Mouse (Mus musculus) adrenal gland, postnatal 14 days (tissue): ENCODE data around the gene Plin2. TPM values are rescaled to one million over a fixed set of nuclear protein-coding genes. Genes with fewer than 3 reads are reported as not detected.

Experiments used
- DNase-seq: peaks from one replicate; pipeline ENCODE4 v3.0.0; 2021; ENCODE audit warnings: mixed read lengths
- long read RNA-seq, 2 experiments: library from polyadenylated mRNA; stranded (forward); transcript quantifications; one replicate each; pipeline ENCODE4 v2.0.0; 2021
- total RNA-seq: library from RNA; stranded (reverse); gene quantifications from 2 replicates; pipeline ENCODE4 v1.2.3, GENCODE M21; 2021

Gene Plin2
- 257 and 311 TPM in 2 replicates for total RNA-seq
- long read RNA-seq, experiment 1, transcript Plin2-201 (8 exons, 1,888 nt): major isoform, 404 of 459 reads
- long read RNA-seq, experiment 1, partial matches to known transcripts: 19 of 459 reads
- long read RNA-seq, experiment 1, other reads (novel, unspliced or antisense): 34 of 459 reads
- long read RNA-seq, experiment 2, transcript Plin2-201 (8 exons, 1,888 nt): major isoform, 319 of 376 reads
- long read RNA-seq, experiment 2, partial matches to known transcripts: 28 of 376 reads
- long read RNA-seq, experiment 2, other reads (novel, unspliced or antisense): 25 of 376 reads

DNA sequence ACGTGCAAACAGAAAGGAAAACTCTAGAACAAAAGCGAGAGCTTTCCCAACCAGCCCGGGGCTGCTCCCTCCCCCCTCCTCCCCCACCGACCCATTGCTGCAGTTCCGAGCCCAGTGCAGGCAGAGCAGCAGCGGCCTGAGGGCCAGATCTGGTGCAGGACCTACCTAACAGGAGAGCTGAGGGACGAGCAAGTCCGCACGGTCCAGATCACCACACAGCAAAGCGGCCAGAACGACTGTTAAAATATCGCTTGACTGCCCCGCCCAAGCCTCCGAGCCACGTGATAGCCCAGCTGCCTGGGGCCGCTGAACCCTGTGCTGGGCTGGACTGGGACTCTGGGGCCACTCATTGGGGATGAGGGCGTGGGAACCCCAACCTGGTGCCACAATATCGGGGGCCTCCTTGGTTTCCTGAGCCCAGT lies at the start of gene Plin2:
Plin2 (minus strand) TSS at position 281 of the 422 bp plus-strand sequence.
- peak; percentile 86 for DNase-seq

DNA sequence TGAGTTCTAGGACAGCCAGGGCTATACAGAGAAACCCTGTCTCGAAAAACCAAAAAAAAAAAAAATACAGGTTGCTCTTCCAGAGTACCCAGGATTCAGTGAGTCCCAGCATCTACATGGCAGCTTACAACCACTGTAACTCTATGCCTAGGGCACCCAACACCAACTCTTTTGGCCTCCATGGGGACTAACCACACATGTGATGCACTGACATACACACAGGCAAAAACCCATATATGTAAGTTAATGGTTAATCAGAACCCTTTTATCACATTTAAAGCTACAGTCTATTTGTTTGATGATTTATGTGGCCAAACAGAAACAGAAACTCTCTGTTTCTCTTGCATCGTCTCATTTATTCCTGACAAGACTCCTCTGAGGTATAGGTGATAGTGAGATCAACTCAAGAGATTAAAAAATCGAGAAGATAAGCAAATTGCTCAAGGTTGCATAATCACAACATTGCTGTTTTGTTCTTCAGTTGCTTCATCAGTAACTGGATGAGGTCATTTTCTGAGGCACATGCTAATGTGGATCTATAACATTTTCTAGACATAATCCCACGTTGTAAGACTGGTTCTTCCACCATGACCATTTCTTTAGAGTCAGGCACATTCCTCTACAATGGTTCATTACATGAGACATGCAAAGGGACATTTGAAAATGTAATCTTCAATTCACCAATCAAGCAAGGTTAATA lies 49.2 kb upstream of the Plin2 start:
- DNase-seq: no peak

- DNase-seq: peak; percentile 61
Observed at GRCm38 (mm10) chr4:86717176-86717575, 47.3 kb upstream of the Plin2 start.

- DNase-seq: peak; percentile 66
Observed at GRCm38 (mm10) chr4:86715341-86715740, 45.5 kb upstream of the Plin2 start.

DNA sequence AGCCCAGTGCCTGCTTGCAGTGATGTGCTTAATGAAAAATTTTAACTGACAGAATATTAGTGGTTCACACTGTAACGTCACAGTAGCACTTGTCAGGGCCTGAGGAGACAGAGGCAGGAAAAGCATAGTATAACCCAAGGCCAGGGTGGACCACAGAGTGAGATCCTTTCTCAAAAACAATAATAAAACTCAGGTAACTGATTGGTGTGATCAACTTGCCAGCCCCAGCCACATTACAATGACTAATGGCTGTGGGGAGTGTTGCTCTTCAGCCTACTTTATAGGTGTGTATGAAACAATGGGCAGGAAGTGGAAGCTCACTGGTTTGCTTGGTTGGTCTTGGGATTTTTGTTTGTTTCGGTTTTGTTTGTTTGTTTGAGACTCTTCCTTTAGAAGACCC lies 43.7 kb upstream of the Plin2 start:
- DNase-seq: no peak

- DNase-seq: peak; percentile 67
Observed at GRCm38 (mm10) chr4:86712751-86713195, 42.9 kb upstream of the Plin2 start.

DNA sequence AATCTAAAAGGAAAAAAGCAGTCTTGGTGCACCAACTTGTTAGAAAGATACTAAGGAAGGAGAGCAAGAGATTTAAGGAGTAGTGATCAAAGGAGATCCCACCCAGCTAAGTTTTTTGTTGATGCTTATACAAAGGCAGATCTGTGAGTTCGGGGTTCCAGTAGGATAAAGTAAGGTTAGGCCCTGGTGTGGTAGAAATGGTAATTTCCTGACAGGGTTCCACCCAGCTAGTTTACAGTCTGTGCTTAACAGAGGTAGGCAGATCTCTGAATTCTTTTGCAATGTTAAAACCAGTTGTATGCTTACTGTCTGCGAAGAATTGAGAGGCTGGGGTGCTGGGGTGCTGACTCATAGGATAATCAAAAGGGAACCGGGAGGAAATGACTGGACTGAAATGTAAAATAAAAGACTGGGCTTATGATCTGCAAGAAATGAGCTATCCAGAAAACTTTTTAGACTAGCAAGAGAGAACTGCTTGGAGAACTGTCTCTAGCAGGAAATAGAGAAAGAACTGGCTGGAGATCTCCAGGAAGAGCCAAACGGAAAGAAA lies 40.9 kb upstream of the Plin2 start:
- no peak for DNase-seq

DNA sequence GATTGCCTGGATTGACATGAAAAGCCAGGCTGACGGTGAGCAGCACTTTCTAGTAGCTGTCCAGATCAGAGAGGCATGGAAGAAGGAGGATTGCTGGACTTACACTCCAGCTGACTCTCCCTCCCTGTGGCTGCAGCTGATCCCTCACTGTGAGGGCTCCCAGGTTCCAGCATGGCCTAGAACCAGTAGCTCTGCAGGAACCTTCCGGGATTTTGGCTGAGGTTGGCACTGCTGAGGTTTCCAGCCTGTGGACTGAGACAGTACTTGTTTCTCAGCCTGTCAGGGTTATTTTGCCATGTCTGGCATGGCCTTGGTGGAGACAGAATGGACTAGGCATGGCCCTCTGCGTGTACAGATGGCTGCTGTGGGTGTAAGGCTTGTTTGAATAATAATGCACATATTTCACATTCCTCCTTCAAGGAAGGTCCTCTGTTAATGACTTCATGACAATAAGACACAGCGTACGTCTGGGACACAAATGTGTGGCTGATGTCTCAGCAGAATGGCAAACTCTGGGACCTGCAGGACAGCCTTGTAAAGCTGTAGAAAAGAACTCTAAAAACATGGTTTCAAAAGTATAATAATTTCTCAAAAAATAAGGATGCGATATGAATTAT lies 40.3 kb upstream of the Plin2 start:
- DNase-seq: peak; percentile 13

DNA sequence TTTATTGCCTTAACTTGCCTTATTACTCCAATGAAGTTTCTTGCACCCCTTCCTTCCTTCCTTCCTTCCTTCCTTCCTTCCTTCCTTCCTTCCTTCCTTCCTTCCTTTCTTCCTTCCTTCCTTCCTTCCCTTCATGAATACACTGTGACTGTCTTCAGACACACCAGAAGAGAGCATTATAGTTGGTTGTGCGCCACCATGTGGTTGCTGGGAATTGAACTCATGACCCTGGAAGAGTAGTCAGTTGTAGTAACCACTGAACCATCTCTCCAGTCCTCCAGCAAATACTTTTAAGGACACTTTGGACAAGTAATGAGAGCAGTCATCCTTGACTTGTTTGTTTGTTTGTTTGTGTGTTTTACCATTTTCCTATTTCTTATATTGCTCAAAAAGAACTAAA lies 38.9 kb upstream of the Plin2 start:
- DNase-seq: no peak

- DNase-seq: no peak
Observed at GRCm38 (mm10) chr4:86699161-86699865, 29.5 kb upstream of the Plin2 start.

DNA sequence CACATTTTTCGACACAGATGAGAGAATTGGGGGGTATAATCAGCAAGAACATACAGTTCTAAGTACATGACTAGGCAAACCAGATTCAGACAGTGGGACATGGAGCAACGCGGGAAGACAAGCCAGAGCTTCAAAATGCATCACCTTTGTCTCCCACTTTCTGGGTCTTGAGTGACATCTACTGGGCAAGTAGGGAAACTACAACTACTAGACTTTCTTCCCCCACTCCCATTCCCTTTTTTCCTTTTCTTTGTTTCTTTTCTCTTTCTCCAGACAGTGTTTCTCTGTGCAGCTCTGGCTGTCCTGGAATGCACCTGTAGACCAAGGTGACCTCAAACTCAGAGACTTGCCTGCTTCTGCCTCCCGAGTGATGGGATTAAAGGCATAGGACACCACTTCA lies 27.0 kb upstream of the Plin2 start:
- DNase-seq: peak; percentile 50

- DNase-seq: peak; percentile 86
Observed at GRCm38 (mm10) chr4:86695081-86695480, 25.2 kb upstream of the Plin2 start.

GRCm38 (mm10) chr4:86692931-86693330 lies 23.1 kb upstream of the Plin2 start:
- DNase-seq: no peak

GRCm38 (mm10) chr4:86691290-86691689 lies 21.4 kb upstream of the Plin2 start:
- DNase-seq: no peak

DNA sequence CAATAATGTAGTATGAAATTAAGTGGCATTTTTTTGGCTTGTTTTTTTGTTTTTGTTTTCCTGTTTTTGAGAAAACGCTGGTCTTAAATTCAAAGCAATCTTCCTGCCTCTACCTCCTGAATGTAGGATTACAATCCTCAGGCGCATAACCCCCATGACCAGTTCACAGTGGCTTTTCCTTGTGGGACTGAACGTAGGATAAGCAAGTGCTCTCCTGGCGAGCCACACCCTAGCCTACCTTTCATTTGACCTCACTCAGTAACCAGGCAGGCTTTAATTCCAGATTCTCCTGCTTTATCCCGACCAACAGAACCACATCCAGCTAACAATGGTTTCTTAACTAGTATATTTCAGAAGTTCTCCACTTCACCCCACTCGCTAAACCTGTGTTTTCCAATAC lies 20.9 kb upstream of the Plin2 start:
- no peak for DNase-seq

GRCm38 (mm10) chr4:86690194-86690593 lies 20.3 kb upstream of the Plin2 start:
- DNase-seq: peak; percentile 68

- DNase-seq: no peak
Observed at GRCm38 (mm10) chr4:86689056-86689735, 19.3 kb upstream of the Plin2 start.

DNA sequence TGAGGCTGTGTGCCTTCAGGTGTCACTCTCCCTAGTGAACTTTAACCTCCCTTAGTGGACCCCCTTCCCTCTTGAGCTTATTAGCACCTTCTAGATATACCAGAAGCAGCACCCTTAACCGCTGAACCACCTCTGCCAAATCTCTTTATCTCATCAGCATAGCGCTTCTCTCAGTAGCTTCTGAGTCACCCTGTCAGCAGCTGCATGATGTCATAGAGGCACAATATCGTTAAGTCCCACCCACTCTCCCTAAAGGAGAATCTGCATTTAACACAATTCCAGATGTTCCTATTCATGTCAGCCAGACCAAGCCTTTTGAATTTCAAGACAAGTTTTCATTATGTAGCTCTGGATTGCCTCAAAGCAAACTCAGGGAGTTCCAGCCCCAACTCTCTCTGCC lies 16.7 kb upstream of the Plin2 start:
- DNase-seq: peak; percentile 32

DNA sequence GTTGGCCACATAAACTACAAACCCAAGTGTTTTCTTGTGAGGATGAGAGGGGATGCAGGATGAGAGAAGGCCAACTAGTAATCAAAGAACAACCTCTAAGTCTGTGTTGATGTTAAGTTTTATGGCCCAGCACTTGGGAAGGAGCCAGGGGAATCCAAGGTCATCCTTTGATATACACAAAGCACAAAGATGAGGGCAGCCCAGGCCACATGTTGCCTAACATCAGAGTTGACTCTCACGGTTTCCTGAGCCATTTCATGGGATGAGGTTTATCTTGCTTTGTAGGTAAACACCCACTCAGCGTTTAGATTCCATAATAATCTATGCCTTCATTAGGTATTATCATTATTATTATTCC lies 16.1 kb upstream of the Plin2 start:
- peak; percentile 84 for DNase-seq

- peak; percentile 70 for DNase-seq
Observed at GRCm38 (mm10) chr4:86685231-86686008, 15.6 kb upstream of the Plin2 start.

DNA sequence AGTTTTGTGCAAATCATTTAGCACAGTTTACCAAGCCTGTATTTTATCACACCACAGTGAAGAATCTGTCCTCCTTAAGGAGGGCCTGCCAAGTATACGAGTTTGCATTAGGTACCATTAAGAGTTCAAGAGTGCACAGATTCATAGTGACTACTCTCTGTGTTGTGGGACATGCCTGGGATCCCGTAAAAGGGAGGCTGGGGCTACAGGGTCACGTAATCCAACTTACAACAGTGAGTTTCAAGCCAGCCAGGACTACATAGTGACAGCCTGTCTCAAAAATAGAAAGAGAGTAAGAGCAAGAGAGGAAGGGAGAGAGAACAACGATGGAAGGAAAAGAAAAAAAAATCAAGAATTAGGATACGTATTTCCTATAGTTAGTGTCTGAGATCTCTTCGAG lies 14.9 kb upstream of the Plin2 start:
- no peak for DNase-seq
